Mouse (Mus musculus): ENCODE measurements around the gene Zfp553. TPM values are rescaled to one million over a fixed set of nuclear protein-coding genes. Genes with fewer than 3 reads are reported as not detected.

The Zfp553 gene
- polyA plus RNA-seq, 1 experiment from 2014 or later = 53.7 TPM

GRCm38 (mm10) chr7:127195544-127196295, 37.1 kb upstream of the Zfp553 start, which contains the start of gene Cd2bp2:
Gene Cd2bp2, minus strand, starts transcription at chr7:127196050.
- no peaks in the 10 kb centered on the region for H3K27me3 ChIP-seq

DNA sequence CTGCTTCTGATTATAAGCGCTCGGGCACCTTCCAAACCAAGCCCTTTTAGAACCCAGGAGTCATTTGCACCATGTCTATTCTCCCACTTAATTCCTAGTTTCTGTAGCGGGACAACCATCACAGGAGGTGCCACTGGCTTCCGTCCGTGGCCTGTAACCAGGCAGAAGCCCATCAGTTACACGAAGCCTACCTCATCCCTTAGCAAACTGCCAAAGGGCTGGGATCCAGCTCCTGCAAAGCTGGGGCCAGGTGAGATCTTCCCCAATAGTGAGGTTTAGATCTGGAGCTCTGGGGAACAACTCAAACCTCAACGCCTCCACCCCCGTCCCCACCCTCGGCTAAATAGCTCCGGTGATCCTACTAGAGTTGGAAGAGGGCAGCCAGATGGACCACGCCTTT, 36.4 kb upstream of the Zfp553 start:
- H3K4me2 ChIP-seq = peak overlapping the region; percentile 74
- peak overlapping the region; percentile 93 for H3K27ac ChIP-seq
- H3K9ac ChIP-seq = peak overlapping the region; percentile 80
- no peaks in the 10 kb centered on the region for H3K9me3 ChIP-seq
- peak overlapping the region; percentile 74 for H3K4me3 ChIP-seq
- peak; percentile 1; the same call in 1 of the 2 replicates for ATAC-seq (ENCODE audit: insufficient number of reproducible peaks, insufficient read depth, low FRiP score, low TSS enrichment, low read depth)
- peaks cover 28% of the 10 kb centered on the region for H3K4me1 ChIP-seq
- no peaks in the 10 kb centered on the region for H3K27me3 ChIP-seq
- H3K36me3 ChIP-seq = peaks cover 82% of the 10 kb centered on the region
- WGBS = 60% methylated on average over 11 of the region's 11 CpGs

More at GRCm38 (mm10) chr7:127195544-127196295, 37.1 kb upstream of the Zfp553 start, which contains the start of gene Cd2bp2:
- ATAC-seq (ENCODE audit: insufficient number of reproducible peaks, insufficient read depth, low FRiP score, low TSS enrichment, low read depth) = peak; percentile 91
- Histone ChIP-seq H3K4me2 (peak within 1 kb of the TSS; percentile 84), H3K27ac (peak within 1 kb of the TSS; percentile 93), H3K9me3 (no peaks in the 10 kb centered on the region), H3K4me1 (peaks cover 28% of the 10 kb centered on the region), H3K9ac (peak within 1 kb of the TSS; percentile 80), H3K36me3 (peaks cover 82% of the 10 kb centered on the region), H3K4me3 (peak within 1 kb of the TSS; percentile 74)
- WGBS = under 1% methylated on average over 51 of the region's 51 CpGs

DNA sequence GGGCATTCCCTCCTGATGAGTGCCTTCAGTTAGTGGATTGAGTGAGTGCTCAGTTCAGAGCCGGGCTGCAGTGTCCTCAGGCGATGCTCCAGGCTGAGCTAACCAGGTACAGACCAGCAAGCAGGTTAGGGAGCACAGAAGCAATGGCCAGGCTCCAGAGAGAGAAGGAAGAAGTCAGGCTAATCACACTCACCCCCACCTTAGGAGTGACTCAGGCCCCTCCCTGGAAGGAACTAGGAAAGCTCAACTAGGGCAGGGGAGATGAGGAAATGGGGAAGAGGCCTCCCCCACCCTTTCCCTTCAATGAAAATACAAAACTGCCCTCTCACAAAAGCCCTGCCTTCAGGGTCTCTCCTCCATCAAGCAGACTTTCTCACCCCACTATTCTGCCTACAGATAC, 26.3 kb upstream of the Zfp553 start:
- Histone ChIP-seq H3K36me3 (peaks cover 25% of the 10 kb centered on the region), H3K4me3 (peak overlapping the region; percentile 96), H3K4me1 (peaks cover 19% of the 10 kb centered on the region), H3K27me3 (no peaks in the 10 kb centered on the region), H3K4me2 (peak overlapping the region; percentile 97), H3K9me3 (no peaks in the 10 kb centered on the region), H3K9ac (peak overlapping the region; percentile 98), H3K27ac (peak overlapping the region; percentile 33; the same call in 1 of the 2 replicates)
- no peak for ATAC-seq (ENCODE audit: insufficient number of reproducible peaks, insufficient read depth, low FRiP score, low TSS enrichment, low read depth)
- 58% methylated on average over 2 of the region's 2 CpGs for WGBS

- H3K27me3 ChIP-seq = no peaks in the 10 kb centered on the region
- under 1% methylated on average over 53 of the region's 53 CpGs for WGBS
Measured at GRCm38 (mm10) chr7:127207374-127208294, 25.2 kb upstream of the Zfp553 start.

GRCm38 (mm10) chr7:127208295-127208552, 24.6 kb upstream of the Zfp553 start, which contains the start of gene Tbc1d10b:
Gene Tbc1d10b, minus strand, starts transcription at chr7:127208468.
- Histone ChIP-seq H3K9me3 (no peaks in the 10 kb centered on the region), H3K4me3 (peak within 1 kb of the TSS; percentile 96), H3K27ac (peak within 1 kb of the TSS; percentile 90), H3K9ac (peak within 1 kb of the TSS; percentile 98), H3K4me2 (peak within 1 kb of the TSS; percentile 97), H3K4me1 (peaks cover 19% of the 10 kb centered on the region), H3K36me3 (peaks cover 11% of the 10 kb centered on the region), H3K27me3 (no peaks in the 10 kb centered on the region)
- no peak; the same call in 1 of the 2 replicates for ATAC-seq (ENCODE audit: insufficient number of reproducible peaks, insufficient read depth, low FRiP score, low TSS enrichment, low read depth)
- WGBS = 0% methylated on average over 31 of the region's 44 CpGs

More at GRCm38 (mm10) chr7:127207374-127208294, 25.2 kb upstream of the Zfp553 start:
- Histone ChIP-seq H3K9me3 (no peaks in the 10 kb centered on the region), H3K4me3 (peak overlapping the region; percentile 96), H3K36me3 (peaks cover 17% of the 10 kb centered on the region), H3K27ac (peak overlapping the region; percentile 88), H3K4me1 (peaks cover 19% of the 10 kb centered on the region), H3K9ac (peak overlapping the region; percentile 98), H3K4me2 (peak overlapping the region; percentile 97)
- no peak for ATAC-seq (ENCODE audit: insufficient number of reproducible peaks, insufficient read depth, low FRiP score, low TSS enrichment, low read depth)

DNA sequence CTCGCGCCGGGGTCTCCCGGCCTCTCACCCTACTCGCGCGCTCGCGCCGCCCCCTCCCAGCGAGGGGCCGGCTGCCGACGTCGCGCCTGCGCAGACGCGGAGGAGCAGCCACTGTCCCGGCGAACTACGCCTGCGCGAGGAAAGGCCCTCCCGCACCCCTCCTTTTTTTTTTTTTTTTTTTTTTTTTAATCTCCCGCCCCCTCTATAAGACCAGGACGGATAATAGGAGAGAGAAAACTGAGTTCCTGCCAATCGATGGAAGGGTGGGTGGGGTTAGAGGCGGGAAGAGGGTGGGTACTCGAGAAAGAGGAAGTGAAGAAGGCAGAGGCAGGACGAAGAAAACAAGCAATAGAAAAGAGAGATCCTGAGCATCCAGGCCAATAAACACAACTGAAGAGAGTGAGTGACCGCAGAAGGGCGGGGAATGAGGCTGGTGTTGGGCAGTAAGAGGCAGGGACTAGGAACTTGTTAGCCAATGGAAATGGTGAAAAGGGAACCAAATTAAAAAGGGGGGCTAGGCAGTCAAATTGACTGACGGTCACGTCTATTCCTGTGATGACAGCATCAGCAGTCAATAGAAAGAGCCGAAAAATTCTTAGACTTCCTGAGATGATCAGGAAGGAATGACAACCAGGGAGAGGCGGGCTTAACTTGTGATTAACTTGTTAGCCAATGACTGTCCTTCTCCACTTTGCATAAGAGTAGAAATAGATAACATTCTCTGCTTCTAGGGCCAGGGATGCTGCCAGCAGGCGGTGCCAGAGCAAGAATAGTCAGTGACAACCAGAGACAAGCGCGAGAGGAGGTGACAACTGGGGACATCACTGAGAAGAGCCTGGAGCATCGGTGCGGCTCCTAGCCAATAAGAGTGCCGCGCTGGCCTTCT, 24.1 kb upstream of the Zfp553 start, which contains the start of gene Mylpf:
TSS of gene Mylpf (plus strand) at position 338 of the 886 bp plus-strand sequence.
- peak within 1 kb of the TSS; percentile 90 for H3K27ac ChIP-seq
- ATAC-seq (ENCODE audit: insufficient number of reproducible peaks, insufficient read depth, low FRiP score, low TSS enrichment, low read depth) = peak; percentile 93
- WGBS = under 1% methylated on average over 41 of the region's 44 CpGs
- peak within 1 kb of the TSS; percentile 96 for H3K4me3 ChIP-seq
- H3K27me3 ChIP-seq = peaks cover 4% of the 10 kb centered on the region; the same call in 1 of the 2 replicates
- peaks cover 6% of the 10 kb centered on the region for H3K36me3 ChIP-seq
- H3K9ac ChIP-seq = peak within 1 kb of the TSS; percentile 98
- H3K4me1 ChIP-seq = peaks cover 19% of the 10 kb centered on the region
- peak within 1 kb of the TSS; percentile 97 for H3K4me2 ChIP-seq
- no peaks in the 10 kb centered on the region for H3K9me3 ChIP-seq

GRCm38 (mm10) chr7:127209851-127210250, 23.0 kb upstream of the Zfp553 start:
- Histone ChIP-seq H3K27me3 (peaks cover 9% of the 10 kb centered on the region; the same call in 1 of the 2 replicates), H3K9me3 (no peaks in the 10 kb centered on the region), H3K9ac (no peak overlapping the region), H3K27ac (peak overlapping the region; percentile 90; the same call in 1 of the 2 replicates), H3K4me2 (peak overlapping the region; percentile 68), H3K36me3 (peaks cover 6% of the 10 kb centered on the region), H3K4me1 (peaks cover 23% of the 10 kb centered on the region), H3K4me3 (no peak overlapping the region)
- WGBS = 81% methylated on average over 5 of the region's 5 CpGs
- no peak for ATAC-seq (ENCODE audit: insufficient number of reproducible peaks, insufficient read depth, low FRiP score, low TSS enrichment, low read depth)

- peaks cover 23% of the 10 kb centered on the region for H3K4me1 ChIP-seq
- peaks cover 1% of the 10 kb centered on the region for H3K36me3 ChIP-seq
- H3K9ac ChIP-seq = no peak overlapping the region
- peaks cover 9% of the 10 kb centered on the region; the same call in 1 of the 2 replicates for H3K27me3 ChIP-seq
- H3K9me3 ChIP-seq = no peaks in the 10 kb centered on the region
- 84% methylated on average over 4 of the region's 4 CpGs for WGBS
- no peak for ATAC-seq (ENCODE audit: insufficient number of reproducible peaks, insufficient read depth, low FRiP score, low TSS enrichment, low read depth)
- no peak overlapping the region for H3K4me3 ChIP-seq
- H3K27ac ChIP-seq = no peak overlapping the region
- no peak overlapping the region for H3K4me2 ChIP-seq
Measured at GRCm38 (mm10) chr7:127210266-127210665, 22.6 kb upstream of the Zfp553 start.

- H3K4me2 ChIP-seq = no peak overlapping the region
- ATAC-seq (ENCODE audit: insufficient number of reproducible peaks, insufficient read depth, low FRiP score, low TSS enrichment, low read depth) = no peak
- peaks cover 23% of the 10 kb centered on the region for H3K4me1 ChIP-seq
- 59% methylated on average over 5 of the region's 5 CpGs for WGBS
- no peaks in the 10 kb centered on the region for H3K9me3 ChIP-seq
- H3K27ac ChIP-seq = no peak overlapping the region
- H3K36me3 ChIP-seq = no peaks in the 10 kb centered on the region
- H3K4me3 ChIP-seq = no peak overlapping the region
- 0 out of 2 replicates have a peak overlapping the region, but pooled peaks have one; percentile 49 for H3K9ac ChIP-seq
- peaks cover 9% of the 10 kb centered on the region; the same call in 1 of the 2 replicates for H3K27me3 ChIP-seq
Measured at GRCm38 (mm10) chr7:127211014-127211745, 21.7 kb upstream of the Zfp553 start.

Measured in embryonic facial prominence, embryonic 13.5 days (tissue).